Mouse (Mus musculus): ENCODE results near the gene Ptrh2. TPM values are rescaled to one million over a fixed set of nuclear protein-coding genes. Genes with fewer than 3 reads are reported as not detected.

Ptrh2 gene
- polyA plus RNA-seq, 1 experiment from 2014 or later: 30.2 TPM

DNA sequence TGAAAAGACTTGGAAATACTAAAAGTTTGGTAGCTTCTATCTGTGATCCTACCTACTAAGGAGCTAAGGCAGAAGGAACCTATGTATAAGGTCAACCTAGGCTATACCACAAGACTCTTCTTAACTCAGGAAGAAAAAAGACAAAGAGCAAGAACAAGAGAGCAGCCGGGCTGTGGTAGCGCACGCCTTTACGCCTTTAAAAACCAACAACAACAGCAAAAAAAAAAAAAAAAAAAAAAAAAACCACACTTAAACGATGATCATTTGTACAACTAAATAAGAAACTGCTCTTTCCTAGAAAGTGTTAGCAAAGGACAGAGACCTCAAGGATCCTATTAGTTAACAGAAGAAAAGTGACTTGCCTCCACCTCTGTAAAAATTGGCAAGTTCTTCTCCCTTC, 57.7 kb downstream of the Ptrh2 start:
- Histone ChIP-seq H3K36me3 (0 out of 2 replicates have a peak, but pooled peaks cover under 1% of the 10 kb centered on the region), H3K27ac (0 out of 2 replicates have a peak overlapping the region, but pooled peaks have one; percentile 22), H3K4me1 (peaks cover 27% of the 10 kb centered on the region), H3K4me3 (no peak overlapping the region), H3K9me3 (no peaks in the 10 kb centered on the region), H3K27me3 (ENCODE audit: insufficient read depth, poor library complexity, severe bottlenecking) (no peaks in the 10 kb centered on the region)
- DNase-seq (ENCODE audit: low spot score): no peak
- 91% methylated on average over 5 of the region's 5 CpGs for WGBS

Other genes starting within 250 kb of the Ptrh2 start
- 37.6 and 43.2 TPM in 2 replicates for gene Rnft1, start 199.3 kb upstream of the Ptrh2 start, polyA plus RNA-seq (2016; fragmentation: Nextera tagmentation; extraction: Ambion mirVana)
- 54.3 and 60.4 TPM in 2 replicates for gene Rps6kb1, start 139.2 kb upstream of the Ptrh2 start, polyA plus RNA-seq (2016; fragmentation: Nextera tagmentation; extraction: Ambion mirVana)
- gene Tubd1, start 139.0 kb upstream of the Ptrh2 start, polyA plus RNA-seq (2016; fragmentation: Nextera tagmentation; extraction: Ambion mirVana): 11.8 and 12.8 TPM in 2 replicates
- 107 and 115 TPM in 2 replicates for gene Vmp1, start 149 bp upstream of the Ptrh2 start, polyA plus RNA-seq (2016; fragmentation: Nextera tagmentation; extraction: Ambion mirVana)
- gene Cltc, start 73.6 kb downstream of the Ptrh2 start, polyA plus RNA-seq (2016; fragmentation: Nextera tagmentation; extraction: Ambion mirVana): 143 and 206 TPM in 2 replicates
- gene Dhx40, start 123.8 kb downstream of the Ptrh2 start, polyA plus RNA-seq (2016; fragmentation: Nextera tagmentation; extraction: Ambion mirVana): 14.4 and 19.7 TPM in 2 replicates